Mouse (Mus musculus) lung, postnatal 0 days (tissue): Measurements from ENCODE around the gene Itpr1. TPM values are rescaled to one million over a fixed set of nuclear protein-coding genes. Genes with fewer than 3 reads are reported as not detected.

ENCODE experiments used
- ATAC-seq: fragments of 200-750 bp; cut with Nextera tagmentation; 2 replicates; pipeline ENCODE4 v1.8.0; 2017; ENCODE audit warnings: moderate library complexity
- DNase-seq: peaks from one replicate; pipeline ENCODE4 v3.0.0-alpha.2; 2016; ENCODE audit warnings: low spot score
- H3K27ac ChIP-seq: fragments of 300-500 bp; sonication (generic); 2 replicates; pipeline ENCODE4 v1.5.1; 2014; ENCODE audit warnings: antibody characterized with exemption, mild to moderate bottlenecking, low read length, mixed read lengths
- H3K27me3 ChIP-seq: fragments of 300-500 bp; sonication (generic); replicated peaks from 2 replicates; pipeline ENCODE4 v1.6.1; 2014; ENCODE audit warnings: low read length, mixed read lengths; ENCODE audit not compliant: insufficient read depth
- H3K36me3 ChIP-seq: fragments of 300-500 bp; sonication (generic); 2 replicates; pipeline ENCODE4 v1.6.1; 2014; ENCODE audit warnings: low read length, mixed read lengths; ENCODE audit not compliant: insufficient read depth
- H3K4me1 ChIP-seq: fragments of 300-500 bp; sonication (generic); 2 replicates; pipeline ENCODE4 v1.6.1; 2014; ENCODE audit warnings: antibody characterized with exemption, low read depth, low read length, mixed read lengths; ENCODE audit not compliant: insufficient read depth
- H3K4me2 ChIP-seq: fragments of 300-500 bp; sonication (generic); replicated peaks from 2 replicates; pipeline ENCODE4 v1.6.1; 2014; ENCODE audit warnings: low read depth, mild to moderate bottlenecking, low read length, moderate library complexity, mixed read lengths
- H3K4me3 ChIP-seq: fragments of 300-500 bp; sonication (generic); 2 replicates; pipeline ENCODE4 v1.5.1; 2014; ENCODE audit warnings: low read depth, low read length
- H3K9ac ChIP-seq: fragments of 300-500 bp; sonication (generic); replicated peaks from 2 replicates; pipeline ENCODE4 v1.6.1; 2014; ENCODE audit warnings: low read depth, mild to moderate bottlenecking
- H3K9me3 ChIP-seq: fragments of 300-500 bp; sonication (generic); 2 replicates; pipeline ENCODE4 v1.6.1; 2016; ENCODE audit warnings: low read length, mixed read lengths
- CTCF ChIP-seq: IDR thresholded peaks from 2 replicates; pipeline ENCODE4 v1.5.1; 2016; ENCODE audit warnings: antibody characterized with exemption, mild to moderate bottlenecking
- EP300 ChIP-seq: IDR thresholded peaks from 2 replicates; pipeline ENCODE4 v1.6.1; 2016; ENCODE audit warnings: antibody characterized with exemption, mild to moderate bottlenecking, control low read depth
- WGBS: fragments of 180-500 bp; shearing (Covaris S2); extraction: QIAGEN DNeasy Blood & Tissue Kit; methylation state at CpG from one replicate; pipeline ENCODE4 v1.1.7; 2014; 5-methylcytosine and 5-hydroxymethylcytosine counted together
- polyA plus RNA-seq: library from polyadenylated mRNA; unstranded; fragments of >200 nt; fragmentation: Nextera tagmentation; extraction: Ambion mirVana; gene quantifications from 2 replicates; pipeline ENCODE4 v1.2.1, GENCODE M21; 2015

Gene Itpr1
- polyA plus RNA-seq, 1 experiment from 2014 or later, result 9.2 TPM

DNA sequence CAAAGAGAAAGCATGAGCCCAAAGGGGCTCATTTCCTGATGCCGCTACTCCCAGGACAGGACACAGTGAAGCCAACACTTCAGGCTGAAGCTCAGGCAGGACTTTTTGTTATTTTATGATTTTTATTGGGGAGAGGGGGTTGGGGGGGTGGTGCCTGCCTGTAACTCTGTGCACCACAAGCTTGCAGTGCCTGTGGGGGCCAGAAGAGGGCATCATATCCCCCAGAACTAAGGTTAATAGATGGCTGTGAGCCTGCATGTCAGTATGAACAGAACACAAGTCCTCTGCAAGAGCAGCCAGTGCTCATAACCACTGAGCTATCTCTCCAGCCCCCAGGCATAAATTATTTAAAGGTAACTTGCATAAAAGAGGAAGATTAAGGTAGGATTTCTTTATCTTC lies 40.7 kb upstream of the Itpr1 start:
- no peak overlapping the region for H3K27ac ChIP-seq
- H3K36me3 ChIP-seq, result no peaks in the 10 kb centered on the region; the same call in 1 of the 2 replicates
- no peak overlapping the region for H3K9ac ChIP-seq
- no peaks in the 10 kb centered on the region for H3K9me3 ChIP-seq
- 95% methylated on average over 1 of the region's 1 CpGs for WGBS
- ATAC-seq, result no peak
- H3K4me3 ChIP-seq, result no peak overlapping the region
- H3K4me2 ChIP-seq, result no peak overlapping the region
- TF ChIP-seq EP300 (no peak), CTCF (no peak)
- no peaks in the 10 kb centered on the region for H3K4me1 ChIP-seq
- no peak for DNase-seq
- H3K27me3 ChIP-seq, result no peaks in the 10 kb centered on the region

DNA sequence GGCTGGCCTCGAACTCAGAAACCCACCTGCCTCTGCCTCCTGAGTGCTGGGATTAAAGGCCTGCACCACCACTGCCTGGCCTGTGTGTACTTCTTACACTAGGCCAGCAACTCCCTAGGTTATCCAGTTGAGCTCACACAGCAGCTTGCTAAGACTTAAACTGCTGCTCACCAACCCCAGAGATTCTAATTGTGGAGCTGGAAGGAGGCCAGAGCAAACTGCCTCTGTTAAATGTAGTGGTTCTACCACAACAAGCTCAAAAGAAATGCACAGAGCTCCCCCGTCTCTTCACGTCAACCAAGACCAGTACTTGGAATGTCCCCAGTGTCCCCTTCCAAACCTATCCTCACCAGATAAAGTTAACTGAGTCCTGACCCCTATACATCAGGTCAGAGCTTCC lies 38.7 kb upstream of the Itpr1 start:
- WGBS, result 93% methylated on average over 3 of the region's 3 CpGs

DNA sequence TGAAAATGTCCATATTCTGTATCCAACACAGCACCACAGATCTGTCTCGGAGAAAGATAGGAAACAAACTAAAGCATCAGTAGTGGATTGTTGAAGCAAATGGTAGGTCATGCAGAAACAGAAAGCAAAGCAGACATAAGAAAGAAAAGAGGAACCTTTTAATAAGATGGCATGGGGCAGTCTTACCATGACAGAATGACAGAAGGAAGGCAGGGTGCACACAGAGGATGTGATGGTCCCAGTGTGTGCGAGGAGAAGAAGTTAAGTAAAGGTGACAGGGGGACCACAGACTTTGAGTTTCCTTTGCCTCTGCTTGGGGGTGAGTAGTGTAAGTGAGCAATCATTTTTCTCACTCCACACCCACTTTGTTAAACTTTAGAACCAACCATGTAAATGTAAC lies 33.8 kb upstream of the Itpr1 start:
- Histone ChIP-seq H3K4me1 (no peaks in the 10 kb centered on the region), H3K9ac (no peak overlapping the region), H3K27me3 (no peaks in the 10 kb centered on the region), H3K36me3 (no peaks in the 10 kb centered on the region), H3K4me2 (no peak overlapping the region), H3K9me3 (no peaks in the 10 kb centered on the region), H3K27ac (no peak overlapping the region), H3K4me3 (no peak overlapping the region)
- DNase-seq (no peak), ATAC-seq (no peak)
- no peak for TF ChIP-seq EP300
- TF ChIP-seq CTCF, result no peak
- 93% methylated on average over 2 of the region's 2 CpGs for WGBS

More for the DNA sequence above, 38.7 kb upstream of the Itpr1 start:
- no peaks in the 10 kb centered on the region for H3K27me3 ChIP-seq
- no peak overlapping the region for H3K4me2 ChIP-seq
- H3K36me3 ChIP-seq, result no peaks in the 10 kb centered on the region; the same call in 1 of the 2 replicates
- TF ChIP-seq EP300, result no peak
- no peak for TF ChIP-seq CTCF
- no peak for ATAC-seq
- H3K27ac ChIP-seq, result no peak overlapping the region
- H3K4me1 ChIP-seq, result no peaks in the 10 kb centered on the region
- H3K9ac ChIP-seq, result no peak overlapping the region
- no peaks in the 10 kb centered on the region for H3K9me3 ChIP-seq
- no peak overlapping the region for H3K4me3 ChIP-seq
- DNase-seq, result no peak

DNA sequence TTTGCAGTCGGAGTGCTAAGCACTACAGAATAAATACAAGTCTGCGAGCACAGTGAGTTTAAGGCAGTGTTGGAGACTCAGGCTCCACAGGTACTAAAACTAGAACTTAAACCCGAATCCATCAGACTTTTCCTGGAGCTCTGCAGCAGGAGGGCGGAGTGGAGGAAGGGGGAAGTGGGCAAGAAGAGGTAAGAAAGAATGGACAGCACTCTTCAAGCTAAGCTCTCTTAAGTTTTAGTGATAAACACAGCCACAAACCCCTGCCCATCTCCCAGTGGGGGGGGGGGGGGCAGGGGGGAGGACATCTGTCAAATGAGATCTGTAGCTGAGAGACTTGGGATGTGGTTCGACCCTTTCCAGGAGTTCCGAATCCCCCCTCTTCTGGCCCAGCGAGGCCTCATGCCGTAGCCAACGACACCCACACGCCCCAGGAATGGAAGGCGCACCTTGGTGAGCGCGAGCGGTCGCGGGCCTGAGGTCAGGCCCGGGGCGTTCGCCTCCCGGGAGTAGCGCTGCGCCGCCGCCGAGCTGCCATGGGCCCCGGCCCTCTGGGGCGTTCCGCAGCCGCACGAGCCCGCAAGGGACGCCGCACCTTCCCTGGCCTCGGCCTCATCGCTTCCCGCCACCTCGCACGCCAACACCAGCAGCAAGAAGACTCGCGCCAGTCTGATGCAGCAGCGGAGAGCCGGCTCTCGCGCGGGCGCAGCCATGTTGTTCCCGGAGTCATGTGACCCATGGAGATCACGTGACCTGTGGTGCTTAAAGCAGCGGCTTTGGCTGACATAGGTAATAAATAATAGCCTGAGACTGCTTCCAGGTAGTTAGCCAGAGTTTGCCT lies 27.8 kb upstream of the Itpr1 start, which contains the start of gene Sumf1:
Gene Sumf1, minus strand, starts transcription at position 736 of the 838 bp plus-strand sequence.
- H3K27ac ChIP-seq, result no peak within 1 kb of the TSS
- H3K4me2 ChIP-seq, result peak within 1 kb of the TSS; percentile 87
- no peaks in the 10 kb centered on the region for H3K36me3 ChIP-seq
- 4% methylated on average over 41 of the region's 49 CpGs for WGBS
- no peak for TF ChIP-seq CTCF
- 0 out of 2 replicates have a peak, but pooled peaks have one; percentile 24 for TF ChIP-seq EP300
- peak within 1 kb of the TSS; percentile 76 for H3K9ac ChIP-seq
- no peaks in the 10 kb centered on the region; the same call in 1 of the 2 replicates for H3K27me3 ChIP-seq
- H3K4me1 ChIP-seq, result peaks cover 8% of the 10 kb centered on the region; the same call in 1 of the 2 replicates
- ATAC-seq (peak; percentile 95), DNase-seq (peak; percentile 96)
- H3K4me3 ChIP-seq, result peak within 1 kb of the TSS; percentile 84
- no peaks in the 10 kb centered on the region for H3K9me3 ChIP-seq

DNA sequence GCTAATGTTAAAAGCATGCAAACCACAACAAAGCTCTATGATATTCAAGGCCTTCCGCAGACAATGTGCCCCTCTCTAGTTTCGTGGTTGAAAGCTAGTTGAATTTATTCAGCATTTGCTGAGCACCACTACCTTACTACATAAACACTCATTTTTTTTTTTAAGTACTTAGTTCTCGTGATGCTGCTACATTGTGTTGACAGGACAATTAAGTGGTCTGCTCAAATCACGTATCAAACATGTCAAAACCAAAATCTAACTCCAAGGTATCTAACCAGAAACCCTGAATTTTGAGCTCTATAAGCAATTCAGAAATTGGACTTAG lies 27.2 kb upstream of the Itpr1 start:
- no peak for TF ChIP-seq EP300
- no peak for TF ChIP-seq CTCF
- Histone ChIP-seq H3K27ac (no peak overlapping the region), H3K4me2 (peak overlapping the region; percentile 87), H3K4me3 (peak overlapping the region; percentile 84), H3K9me3 (no peaks in the 10 kb centered on the region), H3K36me3 (no peaks in the 10 kb centered on the region), H3K4me1 (peaks cover 8% of the 10 kb centered on the region; the same call in 1 of the 2 replicates), H3K27me3 (no peaks in the 10 kb centered on the region; the same call in 1 of the 2 replicates), H3K9ac (no peak overlapping the region)
- no peak for ATAC-seq
- DNase-seq, result no peak
- WGBS, result 7% methylated on average over 4 of the region's 4 CpGs

GRCm38 (mm10) chr6:108190690-108191089 lies 22.2 kb upstream of the Itpr1 start:
- Histone ChIP-seq H3K4me3 (no peak overlapping the region), H3K36me3 (no peaks in the 10 kb centered on the region), H3K4me2 (no peak overlapping the region), H3K9me3 (no peaks in the 10 kb centered on the region), H3K27me3 (no peaks in the 10 kb centered on the region; the same call in 1 of the 2 replicates), H3K9ac (no peak overlapping the region), H3K27ac (no peak overlapping the region), H3K4me1 (peaks cover under 1% of the 10 kb centered on the region; the same call in 1 of the 2 replicates)
- WGBS, result 97% methylated on average over 1 of the region's 1 CpGs
- ATAC-seq (no peak), DNase-seq (no peak)
- no peak for TF ChIP-seq EP300
- TF ChIP-seq CTCF, result no peak
